Mouse (Mus musculus) liver, embryonic 14.5 days (tissue): ENCODE measurements around the gene Ppp1r12b. TPM values are rescaled to one million over a fixed set of nuclear protein-coding genes. Genes with fewer than 3 reads are reported as not detected.

Experiments used
- ATAC-seq: fragments of 200-750 bp; cut with Nextera tagmentation; 2 replicates; pipeline ENCODE4 v1.8.0; 2017; ENCODE audit warnings: moderate number of reproducible peaks, mild to moderate bottlenecking, moderate library complexity; ENCODE audit not compliant: insufficient read depth
- DNase-seq, 3 experiments: peaks; one replicate each; pipeline ENCODE4 v3.0.0-alpha.2; 2012 to 2013; ENCODE audit warnings: low read depth in 3 of 3, low spot score in 3 of 3
- H3K27ac ChIP-seq: fragments of 300-500 bp; sonication (generic); 2 replicates; pipeline ENCODE4 v1.5.1; 2014; ENCODE audit warnings: moderate library complexity, mild to moderate bottlenecking, control low read depth, inconsistent platforms
- H3K27me3 ChIP-seq: fragments of 300-500 bp; sonication (generic); 2 replicates; pipeline ENCODE4 v1.6.1; 2014; ENCODE audit warnings: mild to moderate bottlenecking, low read length, moderate library complexity; ENCODE audit not compliant: control insufficient read depth, insufficient read depth
- H3K36me3 ChIP-seq: fragments of 300-500 bp; sonication (generic); replicated peaks from 2 replicates; pipeline ENCODE4 v1.6.1; 2014; ENCODE audit warnings: low read depth; ENCODE audit not compliant: control insufficient read depth, insufficient read depth
- H3K4me1 ChIP-seq, 2 experiments: fragments of 200-500 bp in 1 of 2; fragments of 300-500 bp in 1 of 2; sonication (generic) in 1 of 2; replicated peaks; 2 replicates each; pipeline ENCODE4 v1.6.1; 2012 to 2014; ENCODE audit warnings: antibody characterized with exemption in 1 of 2, inconsistent platforms in 1 of 2, low read length in 1 of 2; ENCODE audit not compliant: control insufficient read depth in 2 of 2, insufficient read depth in 2 of 2
- H3K4me2 ChIP-seq: fragments of 300-500 bp; sonication (generic); 2 replicates; pipeline ENCODE4 v1.6.1; 2014; ENCODE audit warnings: low read depth, mild to moderate bottlenecking, control low read depth, moderate library complexity
- H3K4me3 ChIP-seq, 2 experiments: fragments of 200-500 bp in 1 of 2; fragments of 300-500 bp in 1 of 2; sonication (generic) in 1 of 2; 2 replicates each; pipeline ENCODE4 v1.5.1; 2012 to 2014; ENCODE audit warnings: low read depth in 2 of 2, low read length in 2 of 2, mild to moderate bottlenecking in 2 of 2, control low read depth in 1 of 2, inconsistent platforms in 1 of 2, moderate library complexity in 1 of 2; ENCODE audit not compliant: insufficient read depth in 1 of 2
- H3K9ac ChIP-seq: fragments of 300-500 bp; sonication (generic); replicated peaks from 2 replicates; pipeline ENCODE4 v1.6.1; 2014; ENCODE audit warnings: mild to moderate bottlenecking, control low read depth, moderate library complexity
- H3K9me3 ChIP-seq: fragments of 300-500 bp; sonication (generic); 2 replicates; pipeline ENCODE4 v1.6.1; 2016; ENCODE audit warnings: low read length, mixed read lengths; ENCODE audit not compliant: control insufficient read depth
- CTCF ChIP-seq: IDR thresholded peaks from 2 replicates; pipeline ENCODE4 v1.5.1; 2016; ENCODE audit warnings: antibody characterized with exemption, low read depth, control low read depth
- EP300 ChIP-seq: IDR thresholded peaks from 2 replicates; pipeline ENCODE4 v1.6.1; 2016; ENCODE audit warnings: antibody characterized with exemption, low read depth
- WGBS: fragments of 180-500 bp; shearing (Covaris S2); extraction: QIAGEN DNeasy Blood & Tissue Kit; methylation state at CpG from one replicate; pipeline ENCODE4 v1.1.7; 2014; ENCODE audit not compliant: insufficient replicate concordance; 5-methylcytosine and 5-hydroxymethylcytosine counted together
- polyA plus RNA-seq, 2 experiments: library from polyadenylated mRNA; depleted of rRNA in 1 of 2; stranded (reverse) in 1 of 2; unstranded in 1 of 2; fragments of >200 nt; fragmentation: Nextera tagmentation in 1 of 2; extraction: Ambion mirVana in 1 of 2; gene quantifications; 2 replicates each; pipeline versions ENCODE4 v1.2.1 to v1.2.3; 2012 to 2014

Gene Ppp1r12b
- polyA plus RNA-seq, 2 experiments: 1.6 to 1.7 TPM

DNA sequence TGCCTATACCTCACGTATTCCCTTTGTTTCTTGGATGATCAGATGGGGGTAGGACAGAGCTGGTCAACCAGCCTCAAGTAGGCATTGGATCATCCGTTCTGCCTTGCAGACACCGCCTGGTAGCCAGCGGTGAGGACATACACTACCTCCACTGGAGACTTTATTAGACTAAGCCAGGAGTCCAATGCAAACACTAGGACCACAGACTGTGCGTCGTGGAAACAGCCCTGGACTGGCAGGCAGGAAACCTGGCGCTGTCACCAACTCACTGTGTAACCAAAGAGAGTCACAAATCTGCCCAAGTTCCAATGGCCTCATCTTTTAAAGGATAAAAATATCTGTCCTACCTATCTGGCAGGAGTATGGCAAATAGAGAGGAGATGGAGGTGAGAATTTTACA is 40.7 kb upstream of the Ppp1r12b start:
- WGBS: 70% methylated on average over 7 of the region's 7 CpGs
- DNase-seq (no peak), ATAC-seq (no peak)
- no peak overlapping the region for H3K9ac ChIP-seq
- no peak overlapping the region for H3K4me3 ChIP-seq
- TF ChIP-seq EP300: no peak
- TF ChIP-seq CTCF: no peak
- H3K36me3 ChIP-seq: no peaks in the 10 kb centered on the region
- H3K27ac ChIP-seq: no peak overlapping the region
- no peaks in the 10 kb centered on the region for H3K4me1 ChIP-seq
- H3K9me3 ChIP-seq: no peaks in the 10 kb centered on the region
- H3K27me3 ChIP-seq: no peaks in the 10 kb centered on the region
- no peak overlapping the region for H3K4me2 ChIP-seq

GRCm38 (mm10) chr1:134995954-134996353 is 40.2 kb upstream of the Ppp1r12b start:
- H3K27ac ChIP-seq: no peak overlapping the region
- no peak overlapping the region for H3K4me3 ChIP-seq
- TF ChIP-seq CTCF: no peak
- TF ChIP-seq EP300: no peak
- no peaks in the 10 kb centered on the region for H3K36me3 ChIP-seq
- WGBS: 0% methylated on average over 1 of the region's 1 CpGs
- H3K9ac ChIP-seq: no peak overlapping the region
- no peaks in the 10 kb centered on the region for H3K4me1 ChIP-seq
- H3K9me3 ChIP-seq: no peaks in the 10 kb centered on the region
- no peak overlapping the region for H3K4me2 ChIP-seq
- H3K27me3 ChIP-seq: no peaks in the 10 kb centered on the region
- DNase-seq: no peak
- no peak for ATAC-seq

- 65% methylated on average over 4 of the region's 4 CpGs for WGBS
- no peaks in the 10 kb centered on the region for H3K9me3 ChIP-seq
- ATAC-seq: no peak
Measured at GRCm38 (mm10) chr1:134995437-134995836, 39.7 kb upstream of the Ppp1r12b start.

GRCm38 (mm10) chr1:134994739-134995138 is 39.0 kb upstream of the Ppp1r12b start:
- DNase-seq (no peak), ATAC-seq (no peak)
- Histone ChIP-seq H3K4me3 (no peak overlapping the region), H3K4me2 (no peak overlapping the region), H3K27me3 (no peaks in the 10 kb centered on the region), H3K9me3 (no peaks in the 10 kb centered on the region), H3K9ac (no peak overlapping the region), H3K36me3 (no peaks in the 10 kb centered on the region), H3K27ac (no peak overlapping the region), H3K4me1 (no peaks in the 10 kb centered on the region)
- no peak for TF ChIP-seq EP300
- no peak for TF ChIP-seq CTCF
- 50% methylated on average over 3 of the region's 3 CpGs for WGBS

More at GRCm38 (mm10) chr1:134995437-134995836, 39.7 kb upstream of the Ppp1r12b start:
- no peaks in the 10 kb centered on the region for H3K36me3 ChIP-seq
- H3K27ac ChIP-seq: no peak overlapping the region
- no peak overlapping the region for H3K4me2 ChIP-seq
- no peak for DNase-seq
- H3K27me3 ChIP-seq: no peaks in the 10 kb centered on the region
- no peak overlapping the region for H3K9ac ChIP-seq
- no peak overlapping the region for H3K4me3 ChIP-seq
- TF ChIP-seq CTCF (no peak), EP300 (no peak)
- no peaks in the 10 kb centered on the region for H3K4me1 ChIP-seq

- H3K9me3 ChIP-seq: no peaks in the 10 kb centered on the region
- H3K4me1 ChIP-seq: no peaks in the 10 kb centered on the region
- H3K4me3 ChIP-seq: no peak overlapping the region
- ATAC-seq (no peak), DNase-seq (no peak)
- TF ChIP-seq CTCF: no peak
- TF ChIP-seq EP300: no peak
- H3K27me3 ChIP-seq: peaks cover 15% of the 10 kb centered on the region
- H3K4me2 ChIP-seq: no peak overlapping the region
- H3K27ac ChIP-seq: no peak overlapping the region
- H3K9ac ChIP-seq: no peak overlapping the region
- WGBS: 23% methylated on average over 8 of the region's 8 CpGs
- no peaks in the 10 kb centered on the region for H3K36me3 ChIP-seq
Measured at GRCm38 (mm10) chr1:134992046-134992645, 36.4 kb upstream of the Ppp1r12b start.
